26 mouse cellular contexts compared by ENCODE assay signal in genomic region chr2:180013686-180014085, GRCm38 (mm10). TPM values are rescaled to one million over a fixed set of nuclear protein-coding genes. Genes with fewer than 3 reads are reported as not detected.
A peak's percentile ranks its signal among the peaks of the same experiment; 100 is the strongest.
DNase-seq lines count a peak whose midpoint lies in the region; ATAC-seq lines count a peak whose summit lies in the region.
"Had no signal": no experiment of that assay in that cellular context is flagged by ENCODE, and none has a peak within 500 bp of the region (broad histone marks: within the 10 kb centered on the region; RNA-seq: fewer than 3 reads in every experiment).

No protein-coding gene starts in this region.

- H3K4me2 ChIP-seq in forebrain, embryonic 11.5 days (ENCODE audit: low read depth, low read length, severe bottlenecking) = no peak overlapping the region
- no peak overlapping the region for H3K4me2 ChIP-seq in forebrain, embryonic 12.5 days
- H3K4me2 ChIP-seq: embryonic facial prominence, embryonic 12.5 days; embryonic facial prominence, embryonic 15.5 days; forebrain, embryonic 13.5 days; heart, embryonic 12.5 days; heart, embryonic 15.5 days; hindbrain, embryonic 14.5 days had no signal

- H3K4me3 ChIP-seq in forebrain, embryonic 11.5 days (ENCODE audit: low read depth, low read length) = no peak overlapping the region
- H3K4me3 ChIP-seq in forebrain, embryonic 12.5 days (replicated peaks) = no peak overlapping the region
- no peak overlapping the region for H3K4me3 ChIP-seq in heart, embryonic 10.5 days
- H3K4me3 ChIP-seq: embryonic facial prominence, embryonic 12.5 days; embryonic facial prominence, embryonic 15.5 days; forebrain, embryonic 13.5 days; heart, adult 2 months; heart, embryonic 12.5 days; heart, embryonic 15.5 days had no signal

- DNase-seq in forebrain, embryonic 11.5 days (ENCODE audit: low spot score) = peak; percentile 24
- DNase-seq in heart, embryonic 10.5 days (ENCODE audit: low spot score) = peak; percentile 16
- no peak for DNase-seq in heart, adult 8-10 months (ENCODE audit: low spot score)
- DNase-seq in testis, postnatal 10 days (ENCODE audit: low spot score) = peak; percentile 28
- no peak for DNase-seq in testis, postnatal 14 days (ENCODE audit: low spot score)
- DNase-seq: adrenal gland, adult 8-10 months; adrenal gland, postnatal 25 days; cerebellum, adult 11-12 months; cerebellum, adult 8-10 months; cerebellum, postnatal 10 days; gastrocnemius, postnatal 10 days; heart, adult 2 months; heart, postnatal 10 days; heart, postnatal 4 days had no signal

- H3K27ac ChIP-seq in forebrain, embryonic 11.5 days (ENCODE audit: low read depth, low read length) = no peak overlapping the region
- no peak overlapping the region for H3K27ac ChIP-seq in forebrain, embryonic 12.5 days
- H3K27ac ChIP-seq in heart, embryonic 10.5 days = no peak overlapping the region
- H3K27ac ChIP-seq: embryonic facial prominence, embryonic 12.5 days; embryonic facial prominence, embryonic 15.5 days; forebrain, embryonic 13.5 days; heart, adult 2 months; heart, embryonic 15.5 days; hindbrain, embryonic 14.5 days; hindbrain, postnatal 0 days had no signal

- WGBS in forebrain, embryonic 11.5 days = 89% methylated on average over 7 of the region's 7 CpGs
- WGBS in forebrain, embryonic 12.5 days = 86% methylated on average over 7 of the region's 7 CpGs
- 85% methylated on average over 7 of the region's 7 CpGs for WGBS in heart, embryonic 10.5 days

- no peaks in the 10 kb centered on the region for H3K36me3 ChIP-seq in forebrain, embryonic 11.5 days (ENCODE audit: control insufficient read depth, insufficient read depth, low read length)
- no peaks in the 10 kb centered on the region for H3K36me3 ChIP-seq in forebrain, embryonic 12.5 days (replicated peaks)
- H3K36me3 ChIP-seq in heart, embryonic 10.5 days = no peaks in the 10 kb centered on the region
- H3K36me3 ChIP-seq: embryonic facial prominence, embryonic 12.5 days; embryonic facial prominence, embryonic 15.5 days; heart, embryonic 12.5 days; heart, embryonic 15.5 days had no signal

- no peaks in the 10 kb centered on the region for H3K4me1 ChIP-seq in forebrain, embryonic 11.5 days (replicated peaks; ENCODE audit: control insufficient read depth, insufficient read depth, low read length)
- no peaks in the 10 kb centered on the region for H3K4me1 ChIP-seq in forebrain, embryonic 12.5 days
- H3K4me1 ChIP-seq in heart, embryonic 10.5 days = peaks cover 5% of the 10 kb centered on the region; the same call in 1 of the 2 replicates
- H3K4me1 ChIP-seq: forebrain, embryonic 13.5 days; heart, embryonic 15.5 days had no signal

- H3K9me3 ChIP-seq in forebrain, embryonic 11.5 days (ENCODE audit: control insufficient read depth, low read length) = no peaks in the 10 kb centered on the region
- no peaks in the 10 kb centered on the region for H3K9me3 ChIP-seq in forebrain, embryonic 12.5 days
- peaks cover 3% of the 10 kb centered on the region; the same call in 1 of the 2 replicates for H3K9me3 ChIP-seq in heart, embryonic 10.5 days
- H3K9me3 ChIP-seq: embryonic facial prominence, embryonic 15.5 days; forebrain, embryonic 13.5 days; heart, embryonic 15.5 days had no signal

- no peak for ATAC-seq in forebrain, embryonic 11.5 days (replicated peaks; ENCODE audit: low FRiP score)
- no peak for ATAC-seq in forebrain, embryonic 12.5 days (ENCODE audit: low FRiP score)
- no peak for ATAC-seq in megakaryocyte-erythroid progenitor cell, adult 5-6 weeks (replicated peaks; ENCODE audit: low FRiP score, low TSS enrichment, poor library complexity, severe bottlenecking)
- ATAC-seq: activated CD4-positive, CD25-positive, alpha-beta regulatory T cell, adult 4 months; forebrain, embryonic 13.5 days; forebrain, embryonic 16.5 days; hindbrain, postnatal 0 days; inflammation-experienced regulatory T-cells, adult 6 months had no signal

- no peaks in the 10 kb centered on the region for H3K27me3 ChIP-seq in forebrain, embryonic 11.5 days (ENCODE audit: control insufficient read depth, insufficient read depth, low read length)
- peaks cover 9% of the 10 kb centered on the region; the same call in 1 of the 2 replicates for H3K27me3 ChIP-seq in forebrain, embryonic 12.5 days
- peaks cover 6% of the 10 kb centered on the region for H3K27me3 ChIP-seq in heart, embryonic 10.5 days (ENCODE audit: insufficient read depth, poor library complexity, severe bottlenecking)
- H3K27me3 ChIP-seq: embryonic facial prominence, embryonic 12.5 days; embryonic facial prominence, embryonic 15.5 days; heart, embryonic 15.5 days had no signal

- no peak overlapping the region for H3K9ac ChIP-seq in forebrain, embryonic 11.5 days (ENCODE audit: low read length)
- H3K9ac ChIP-seq in forebrain, embryonic 12.5 days = no peak overlapping the region
- H3K9ac ChIP-seq: embryonic facial prominence, embryonic 12.5 days; embryonic facial prominence, embryonic 15.5 days; forebrain, embryonic 13.5 days; heart, embryonic 12.5 days; heart, embryonic 15.5 days; hindbrain, embryonic 14.5 days had no signal

RNA-seq across cellular contexts. Expression of gene Lsm14b, which starts 11.1 kb away (rescaled TPM):
- 7.5 and 8.9 TPM in 2 replicates for polyA plus RNA-seq in forebrain, embryonic 11.5 days (2014; fragmentation: Nextera tagmentation; extraction: Ambion mirVana)
- polyA plus RNA-seq in forebrain, embryonic 12.5 days (2016; fragmentation: Nextera tagmentation; extraction: Ambion mirVana) = 15.4 and 15.7 TPM in 2 replicates
- 4.0 and 4.9 TPM in 2 replicates for polyA plus RNA-seq in heart, embryonic 10.5 days (2016; fragmentation: Nextera tagmentation; extraction: Ambion mirVana)
- total RNA-seq in heart, adult 8-10 months (2022) = 10 to 100 TPM; 63.9 to 69.4 (median 67.0) TPM
- 14.9 and 28.0 TPM in 2 replicates for total RNA-seq in megakaryocyte-erythroid progenitor cell, adult 5-6 weeks (2014; fragmentation: Nextera tagmentation)
- total RNA-seq in megakaryocyte-erythroid progenitor cell, adult 5-6 weeks (2017) = 25.1 and 44.2 TPM in 2 replicates

RNA-seq across cellular contexts. Expression of gene Psma7, which starts 28.5 kb away (rescaled TPM):
- polyA plus RNA-seq in forebrain, embryonic 11.5 days (2014; fragmentation: Nextera tagmentation; extraction: Ambion mirVana) = 681 and 714 TPM in 2 replicates
- 666 and 694 TPM in 2 replicates for polyA plus RNA-seq in forebrain, embryonic 12.5 days (2016; fragmentation: Nextera tagmentation; extraction: Ambion mirVana)
- polyA plus RNA-seq in heart, embryonic 10.5 days (2016; fragmentation: Nextera tagmentation; extraction: Ambion mirVana) = 567 and 701 TPM in 2 replicates
- 100 to 1,000 TPM; 140 to 162 (median 155) TPM for total RNA-seq in heart, adult 8-10 months (2022)
- total RNA-seq in megakaryocyte-erythroid progenitor cell, adult 5-6 weeks (2014; fragmentation: Nextera tagmentation) = 333 and 334 TPM in 2 replicates
- 395 and 441 TPM in 2 replicates for total RNA-seq in megakaryocyte-erythroid progenitor cell, adult 5-6 weeks (2017)

RNA-seq across cellular contexts. Expression of gene Ss18l1, which starts 28.6 kb away (rescaled TPM):
- 16.8 and 17.8 TPM in 2 replicates for polyA plus RNA-seq in forebrain, embryonic 11.5 days (2014; fragmentation: Nextera tagmentation; extraction: Ambion mirVana)
- 25.0 and 29.4 TPM in 2 replicates for polyA plus RNA-seq in forebrain, embryonic 12.5 days (2016; fragmentation: Nextera tagmentation; extraction: Ambion mirVana)
- 3.5 and 4.4 TPM in 2 replicates for polyA plus RNA-seq in heart, embryonic 10.5 days (2016; fragmentation: Nextera tagmentation; extraction: Ambion mirVana)
- 1 to 10 TPM; 1.6 to 3.1 (median 2.4) TPM for total RNA-seq in heart, adult 8-10 months (2022)
- 2.2 and 3.4 TPM in 2 replicates for total RNA-seq in megakaryocyte-erythroid progenitor cell, adult 5-6 weeks (2014; fragmentation: Nextera tagmentation)
- total RNA-seq in megakaryocyte-erythroid progenitor cell, adult 5-6 weeks (2017) = 2.3 and 4.0 TPM in 2 replicates

RNA-seq across cellular contexts. Expression of gene Taf4, which starts 37.2 kb away (rescaled TPM):
- polyA plus RNA-seq in forebrain, embryonic 11.5 days (2014; fragmentation: Nextera tagmentation; extraction: Ambion mirVana) = 7.4 and 8.2 TPM in 2 replicates
- 5.2 and 5.8 TPM in 2 replicates for polyA plus RNA-seq in forebrain, embryonic 12.5 days (2016; fragmentation: Nextera tagmentation; extraction: Ambion mirVana)
- polyA plus RNA-seq in heart, embryonic 10.5 days (2016; fragmentation: Nextera tagmentation; extraction: Ambion mirVana) = 2.2 and 3.2 TPM in 2 replicates
- 10 to 100 TPM; 13.0 to 21.5 (median 16.1) TPM for total RNA-seq in heart, adult 8-10 months (2022)
- 22.1 and 31.5 TPM in 2 replicates for total RNA-seq in megakaryocyte-erythroid progenitor cell, adult 5-6 weeks (2014; fragmentation: Nextera tagmentation)
- total RNA-seq in megakaryocyte-erythroid progenitor cell, adult 5-6 weeks (2017) = 20.1 and 28.4 TPM in 2 replicates

RNA-seq across cellular contexts. Expression of gene Mtg2, which starts 56.7 kb away (rescaled TPM):
- 32.3 and 34.8 TPM in 2 replicates for polyA plus RNA-seq in forebrain, embryonic 11.5 days (2014; fragmentation: Nextera tagmentation; extraction: Ambion mirVana)
- polyA plus RNA-seq in forebrain, embryonic 12.5 days (2016; fragmentation: Nextera tagmentation; extraction: Ambion mirVana) = 31.5 and 31.6 TPM in 2 replicates
- 28.2 and 29.7 TPM in 2 replicates for polyA plus RNA-seq in heart, embryonic 10.5 days (2016; fragmentation: Nextera tagmentation; extraction: Ambion mirVana)
- total RNA-seq in heart, adult 8-10 months (2022) = 10 to 100 TPM; 29.1 to 34.0 (median 30.1) TPM
- total RNA-seq in megakaryocyte-erythroid progenitor cell, adult 5-6 weeks (2014; fragmentation: Nextera tagmentation) = 14.0 and 20.9 TPM in 2 replicates
- 14.8 and 16.7 TPM in 2 replicates for total RNA-seq in megakaryocyte-erythroid progenitor cell, adult 5-6 weeks (2017)

Comparison
In these comparisons a context has a peak if more than half of its experiments do, and no peak if none do; other contexts are left out.
1. DNase-seq: peak in forebrain, embryonic 11.5 days (single experiment), heart, embryonic 10.5 days (single experiment) and testis, postnatal 10 days (single experiment); none in heart, adult 8-10 months (single experiment) and testis, postnatal 14 days (single experiment).